In the genomic region with DNA sequence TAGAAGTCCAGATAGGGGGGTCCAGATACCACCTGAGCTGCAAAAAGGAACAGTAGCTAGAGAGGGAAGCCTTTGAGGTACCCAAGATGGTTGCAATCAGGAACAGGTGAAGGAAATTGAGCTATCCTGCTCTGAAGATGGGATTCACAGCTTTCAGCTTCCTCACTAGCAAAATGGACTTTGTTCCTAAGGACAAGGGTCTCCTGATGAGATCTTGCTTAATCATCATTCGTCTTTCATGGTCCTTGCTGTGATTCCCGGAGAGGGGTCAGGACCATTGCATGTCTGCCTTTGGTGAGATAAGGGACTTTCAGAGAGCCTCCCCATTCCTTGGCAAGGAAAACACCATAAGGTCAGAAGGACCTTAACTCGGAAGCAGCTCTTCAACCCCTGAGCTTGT, we compare ENCODE assay signal across 19 mouse cellular contexts.
DNase-seq lines count a peak whose midpoint lies in the region.
"Had no signal": no experiment of that assay in that cellular context is flagged by ENCODE, and none has a peak within 500 bp of the region (broad histone marks: within the 10 kb centered on the region; RNA-seq: fewer than 3 reads in every experiment).

No protein-coding gene starts in this region.

- no peak overlapping the region for H3K27ac ChIP-seq in heart, embryonic 10.5 days
- H3K27ac ChIP-seq: embryonic facial prominence, embryonic 10.5 days; embryonic facial prominence, embryonic 12.5 days; forebrain, embryonic 13.5 days; forebrain, embryonic 15.5 days had no signal

- H3K27me3 ChIP-seq in heart, embryonic 10.5 days (ENCODE audit: insufficient read depth, poor library complexity, severe bottlenecking) = 0 out of 2 replicates have a peak, but pooled peaks cover 5% of the 10 kb centered on the region
- H3K27me3 ChIP-seq: embryonic facial prominence, embryonic 12.5 days had no signal

- DNase-seq in heart, embryonic 10.5 days (ENCODE audit: low spot score) = peak; percentile 20
- DNase-seq in heart, postnatal 25 days (ENCODE audit: low spot score) = no peak
- peak; percentile 55 for DNase-seq in kidney, adult 9 months
- no peak for DNase-seq in kidney, postnatal 4 days
- DNase-seq in embryo, embryonic 11 days = no peak
- DNase-seq: adrenal gland, adult 2 months; adrenal gland, postnatal 10 days; adrenal gland, postnatal 25 days; cerebellum, adult 11 months; cerebellum, adult 18-20 months; cerebellum, adult 8-10 months; cerebellum, adult 9-11 months; cerebellum, postnatal 14 days; cerebellum, postnatal 36 days; forebrain, postnatal 0 days had no signal

- intact Hi-C loops in heart, postnatal 25 days (cut with DNase I) = no loop called here

- WGBS in heart, embryonic 10.5 days = 62% methylated on average over 3 of the region's 3 CpGs

- no peaks in the 10 kb centered on the region for H3K9me3 ChIP-seq in heart, embryonic 10.5 days
- H3K9me3 ChIP-seq: embryonic facial prominence, embryonic 10.5 days; embryonic facial prominence, embryonic 12.5 days; forebrain, embryonic 13.5 days; forebrain, embryonic 15.5 days had no signal

- H3K36me3 ChIP-seq in heart, embryonic 10.5 days = no peaks in the 10 kb centered on the region
- H3K36me3 ChIP-seq: embryonic facial prominence, embryonic 10.5 days; embryonic facial prominence, embryonic 12.5 days; forebrain, embryonic 15.5 days had no signal

- H3K4me1 ChIP-seq in heart, embryonic 10.5 days = peaks cover 13% of the 10 kb centered on the region; the same call in 1 of the 2 replicates

- H3K4me3 ChIP-seq in heart, embryonic 10.5 days = no peak overlapping the region
- H3K4me3 ChIP-seq: embryonic facial prominence, embryonic 10.5 days; embryonic facial prominence, embryonic 12.5 days; forebrain, embryonic 13.5 days; forebrain, embryonic 15.5 days had no signal

Comparison
In these comparisons a context has a peak if more than half of its experiments do, and no peak if none do; other contexts are left out.
1. DNase-seq: peak in heart, embryonic 10.5 days (single experiment) and kidney, adult 9 months (single experiment); none in heart, postnatal 25 days (single experiment), kidney, postnatal 4 days (0 of 2) and embryo, embryonic 11 days (single experiment).